Mouse (Mus musculus): ENCODE results near the gene Il17rd. TPM values are rescaled to one million over a fixed set of nuclear protein-coding genes. Genes with fewer than 3 reads are reported as not detected.

The Il17rd gene
- polyA plus RNA-seq, 1 experiment from 2014 or later = 15.5 TPM

GRCm38 (mm10) chr14:27044967-27045361 is 6.2 kb downstream of the Il17rd start:
- H3K27ac ChIP-seq = peak overlapping the region; percentile 87
- H3K36me3 ChIP-seq = no peaks in the 10 kb centered on the region
- H3K27me3 ChIP-seq = no peaks in the 10 kb centered on the region
- peak overlapping the region; percentile 15 for H3K4me3 ChIP-seq (replicated peaks)
- no peaks in the 10 kb centered on the region for H3K9me3 ChIP-seq
- no peak for ATAC-seq (ENCODE audit: insufficient number of reproducible peaks, insufficient read depth, low FRiP score, low TSS enrichment, low read depth)
- H3K4me1 ChIP-seq (replicated peaks) = peaks cover 93% of the 10 kb centered on the region
- H3K4me2 ChIP-seq = peak overlapping the region; percentile 74
- WGBS = 4% methylated on average over 2 of the region's 2 CpGs
- H3K9ac ChIP-seq (replicated peaks) = no peak overlapping the region

DNA sequence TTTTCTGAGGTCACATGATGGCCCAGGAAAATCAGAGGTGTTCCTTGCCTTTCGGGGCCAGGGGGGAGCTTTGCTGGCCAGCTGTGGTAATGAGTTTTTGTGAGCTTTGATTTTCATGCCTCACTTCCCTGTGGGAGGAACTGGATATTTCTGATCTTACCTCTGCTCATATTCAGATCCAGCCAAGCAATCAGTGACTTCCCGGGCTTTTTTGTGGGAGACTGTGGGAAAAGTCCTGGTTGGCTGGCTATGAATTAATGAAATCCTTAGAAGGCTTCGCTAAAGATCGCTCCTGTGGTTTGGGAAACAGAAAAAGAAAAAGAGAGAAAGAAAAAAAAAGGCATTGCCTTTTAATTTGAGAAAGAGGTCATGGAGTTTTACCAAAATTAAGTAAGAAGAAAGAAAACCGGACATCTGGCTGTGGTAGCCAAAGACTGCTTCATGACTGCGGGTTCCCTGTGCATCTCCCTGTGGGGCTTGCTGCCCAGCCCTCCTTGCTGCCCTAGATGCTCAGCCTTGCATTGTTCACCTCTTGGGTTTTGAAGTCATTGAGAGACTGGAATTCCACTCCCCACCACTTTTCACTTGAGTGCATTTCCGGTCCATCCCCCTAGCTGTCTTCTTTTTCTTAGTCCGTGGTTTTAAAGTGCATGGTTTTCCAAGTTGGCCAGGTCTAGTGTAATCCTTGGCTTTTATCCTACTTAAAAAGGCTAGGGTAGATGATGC is 9.7 kb downstream of the Il17rd start:
- ATAC-seq (ENCODE audit: insufficient number of reproducible peaks, insufficient read depth, low FRiP score, low TSS enrichment, low read depth) = no peak

DNA sequence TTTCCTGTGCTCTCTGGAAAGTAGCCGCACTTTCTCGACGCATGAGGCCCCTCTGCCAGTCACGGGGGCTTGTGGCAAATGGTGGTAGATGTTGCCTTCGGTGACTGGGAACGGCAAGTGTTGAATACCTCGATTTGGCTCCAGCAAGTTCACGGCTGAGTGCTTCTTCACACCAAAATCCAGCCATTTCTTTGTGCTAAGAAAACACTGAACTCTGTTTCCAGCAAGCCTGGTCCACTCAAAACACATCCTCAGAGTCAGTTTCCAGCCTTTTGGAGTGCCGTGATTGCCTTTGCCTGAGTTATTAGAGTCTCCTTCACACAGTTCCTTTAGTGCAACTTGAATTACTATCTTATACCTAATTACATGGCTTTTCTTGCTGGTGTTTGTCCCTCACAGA is 11.3 kb downstream of the Il17rd start:
- no peak overlapping the region for H3K9ac ChIP-seq (replicated peaks)
- peaks cover 83% of the 10 kb centered on the region for H3K4me1 ChIP-seq (replicated peaks)
- H3K27ac ChIP-seq = peak overlapping the region; percentile 93
- peak overlapping the region; percentile 42 for H3K4me2 ChIP-seq
- 0 out of 2 replicates have a peak, but pooled peaks cover 4% of the 10 kb centered on the region for H3K36me3 ChIP-seq
- no peak for ATAC-seq (ENCODE audit: insufficient number of reproducible peaks, insufficient read depth, low FRiP score, low TSS enrichment, low read depth)
- H3K27me3 ChIP-seq = no peaks in the 10 kb centered on the region
- H3K4me3 ChIP-seq (replicated peaks) = no peak overlapping the region
- 20% methylated on average over 9 of the region's 9 CpGs for WGBS
- no peaks in the 10 kb centered on the region for H3K9me3 ChIP-seq

More for the DNA sequence above, 9.7 kb downstream of the Il17rd start:
- Histone ChIP-seq H3K4me3 (replicated peaks) (no peak overlapping the region), H3K9me3 (no peaks in the 10 kb centered on the region), H3K27ac (peak overlapping the region; percentile 82), H3K4me2 (peak overlapping the region; percentile 1; the same call in 1 of the 2 replicates), H3K9ac (replicated peaks) (no peak overlapping the region), H3K36me3 (no peaks in the 10 kb centered on the region), H3K4me1 (replicated peaks) (peaks cover 96% of the 10 kb centered on the region), H3K27me3 (no peaks in the 10 kb centered on the region)
- 41% methylated on average over 8 of the region's 8 CpGs for WGBS

- 0 out of 2 replicates have a peak, but pooled peaks have one; percentile 29 for ATAC-seq (ENCODE audit: insufficient number of reproducible peaks, insufficient read depth, low FRiP score, low TSS enrichment, low read depth)
- 23% methylated on average over 18 of the region's 18 CpGs for WGBS
- no peak overlapping the region for H3K4me3 ChIP-seq (replicated peaks)
- peaks cover 79% of the 10 kb centered on the region for H3K4me1 ChIP-seq (replicated peaks)
- no peaks in the 10 kb centered on the region for H3K9me3 ChIP-seq
- H3K27ac ChIP-seq = peak overlapping the region; percentile 93
- peaks cover 4% of the 10 kb centered on the region; the same call in 1 of the 2 replicates for H3K36me3 ChIP-seq
- peak overlapping the region; percentile 42 for H3K4me2 ChIP-seq
- H3K9ac ChIP-seq (replicated peaks) = peak overlapping the region; percentile 8; the same call in 1 of the 2 replicates
- H3K27me3 ChIP-seq = no peaks in the 10 kb centered on the region
Measured at GRCm38 (mm10) chr14:27050560-27051510, 12.1 kb downstream of the Il17rd start.

GRCm38 (mm10) chr14:27051511-27051895 is 12.8 kb downstream of the Il17rd start:
- no peak overlapping the region for H3K9ac ChIP-seq (replicated peaks)
- WGBS = 22% methylated on average over 5 of the region's 5 CpGs
- ATAC-seq (ENCODE audit: insufficient number of reproducible peaks, insufficient read depth, low FRiP score, low TSS enrichment, low read depth) = peak; percentile 16; the same call in 1 of the 2 replicates
- no peaks in the 10 kb centered on the region for H3K9me3 ChIP-seq
- H3K4me1 ChIP-seq (replicated peaks) = peaks cover 77% of the 10 kb centered on the region
- H3K27me3 ChIP-seq = no peaks in the 10 kb centered on the region
- H3K4me3 ChIP-seq (replicated peaks) = no peak overlapping the region
- peaks cover 4% of the 10 kb centered on the region; the same call in 1 of the 2 replicates for H3K36me3 ChIP-seq
- peak overlapping the region; percentile 93 for H3K27ac ChIP-seq
- peak overlapping the region; percentile 42; the same call in 1 of the 2 replicates for H3K4me2 ChIP-seq

- peaks cover 4% of the 10 kb centered on the region; the same call in 1 of the 2 replicates for H3K36me3 ChIP-seq
- H3K27me3 ChIP-seq = no peaks in the 10 kb centered on the region
- ATAC-seq (ENCODE audit: insufficient number of reproducible peaks, insufficient read depth, low FRiP score, low TSS enrichment, low read depth) = no peak
- peaks cover 60% of the 10 kb centered on the region for H3K4me1 ChIP-seq (replicated peaks)
- no peak overlapping the region for H3K9ac ChIP-seq (replicated peaks)
- no peak overlapping the region for H3K4me3 ChIP-seq (replicated peaks)
- no peaks in the 10 kb centered on the region for H3K9me3 ChIP-seq
- peak overlapping the region; percentile 37 for H3K4me2 ChIP-seq
- H3K27ac ChIP-seq = peak overlapping the region; percentile 89
- 7% methylated on average over 13 of the region's 13 CpGs for WGBS
Measured at GRCm38 (mm10) chr14:27058535-27059223, 19.9 kb downstream of the Il17rd start.

- ATAC-seq (ENCODE audit: insufficient number of reproducible peaks, insufficient read depth, low FRiP score, low TSS enrichment, low read depth) = no peak
- Histone ChIP-seq H3K36me3 (peaks cover 4% of the 10 kb centered on the region; the same call in 1 of the 2 replicates), H3K4me3 (replicated peaks) (no peak overlapping the region), H3K4me1 (replicated peaks) (peaks cover 62% of the 10 kb centered on the region), H3K9me3 (no peaks in the 10 kb centered on the region), H3K27ac (peak overlapping the region; percentile 89), H3K9ac (replicated peaks) (no peak overlapping the region), H3K27me3 (no peaks in the 10 kb centered on the region), H3K4me2 (peak overlapping the region; percentile 37)
- WGBS = 11% methylated on average over 8 of the region's 8 CpGs
Measured at GRCm38 (mm10) chr14:27059224-27059558, 20.4 kb downstream of the Il17rd start.

DNA sequence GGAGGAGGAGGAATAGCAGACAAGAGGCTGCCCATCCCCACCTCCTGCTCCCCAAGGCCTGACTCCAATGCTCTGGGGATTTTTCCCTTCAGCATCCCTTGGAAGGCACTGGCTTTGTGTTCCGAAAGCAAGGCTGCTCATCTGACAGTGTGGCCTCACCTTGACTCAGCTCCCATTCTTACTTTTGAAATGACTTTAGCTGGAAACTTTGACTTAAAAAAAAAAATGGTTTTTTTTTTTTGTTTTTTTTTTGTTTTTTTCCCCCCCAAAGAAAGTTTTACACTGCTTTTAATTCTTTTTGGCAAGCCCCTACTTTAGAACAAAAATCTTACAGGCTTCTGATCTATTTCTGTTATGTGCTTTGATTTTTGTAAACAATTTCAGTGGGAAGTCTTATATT is 24.6 kb downstream of the Il17rd start:
- ATAC-seq (ENCODE audit: insufficient number of reproducible peaks, insufficient read depth, low FRiP score, low TSS enrichment, low read depth) = no peak
- no peak overlapping the region for H3K27ac ChIP-seq
- 65% methylated on average over 1 of the region's 1 CpGs for WGBS

DNA sequence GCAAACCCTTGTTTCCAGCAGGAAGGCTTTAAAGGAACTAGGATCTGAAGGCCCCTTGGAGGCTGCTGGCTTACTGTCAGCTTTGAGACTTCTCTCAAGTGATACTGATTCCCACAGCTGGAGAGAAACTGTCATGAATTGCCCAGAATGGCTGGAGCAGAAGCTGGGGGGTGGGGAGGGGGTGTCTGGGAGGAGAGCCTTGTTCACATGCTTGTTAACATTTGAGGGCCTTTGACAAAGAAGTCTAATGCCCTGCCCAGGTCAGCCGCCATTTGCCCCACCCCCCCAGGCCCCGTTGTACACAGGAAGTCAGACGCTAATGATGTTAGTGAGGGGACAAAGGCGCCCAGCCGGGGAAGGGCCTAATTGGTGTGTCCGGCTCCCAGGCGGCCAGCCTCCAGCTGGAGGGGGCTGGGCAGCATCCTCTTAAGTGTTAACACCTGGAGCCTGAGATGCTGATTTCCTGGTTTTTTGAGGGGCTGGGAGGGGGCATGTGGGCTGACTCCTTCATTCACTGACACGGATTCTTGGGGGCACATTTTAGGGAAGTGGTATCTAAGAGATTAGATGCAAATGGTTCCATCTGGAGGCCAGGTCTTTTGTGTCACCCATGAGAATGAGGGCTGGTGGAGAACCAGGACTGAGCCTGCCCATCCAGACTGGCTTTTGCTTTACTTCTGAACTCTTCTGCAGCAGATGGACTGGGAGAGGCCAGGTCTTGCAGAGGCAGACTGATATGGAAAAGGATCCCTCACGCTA is 27.6 kb downstream of the Il17rd start:
- 2% methylated on average over 9 of the region's 9 CpGs for WGBS
- Histone ChIP-seq H3K36me3 (no peaks in the 10 kb centered on the region), H3K4me2 (peak overlapping the region; percentile 47), H3K4me3 (replicated peaks) (no peak overlapping the region), H3K27ac (peak overlapping the region; percentile 95), H3K27me3 (no peaks in the 10 kb centered on the region), H3K9me3 (no peaks in the 10 kb centered on the region), H3K4me1 (replicated peaks) (peaks cover 74% of the 10 kb centered on the region), H3K9ac (replicated peaks) (no peak overlapping the region; the same call in 1 of the 2 replicates)
- peak; percentile 29; the same call in 1 of the 2 replicates for ATAC-seq (ENCODE audit: insufficient number of reproducible peaks, insufficient read depth, low FRiP score, low TSS enrichment, low read depth)

More for the DNA sequence above, 24.6 kb downstream of the Il17rd start:
- no peaks in the 10 kb centered on the region for H3K9me3 ChIP-seq
- H3K4me3 ChIP-seq (replicated peaks) = no peak overlapping the region
- H3K4me2 ChIP-seq = no peak overlapping the region
- no peaks in the 10 kb centered on the region for H3K27me3 ChIP-seq
- peaks cover 65% of the 10 kb centered on the region for H3K4me1 ChIP-seq (replicated peaks)
- no peak overlapping the region for H3K9ac ChIP-seq (replicated peaks)
- H3K36me3 ChIP-seq = no peaks in the 10 kb centered on the region

- ATAC-seq (ENCODE audit: insufficient number of reproducible peaks, insufficient read depth, low FRiP score, low TSS enrichment, low read depth) = peak; percentile 60
- Histone ChIP-seq H3K4me3 (replicated peaks) (no peak overlapping the region), H3K4me2 (peak overlapping the region; percentile 47), H3K27ac (peak overlapping the region; percentile 95), H3K27me3 (no peaks in the 10 kb centered on the region), H3K36me3 (no peaks in the 10 kb centered on the region), H3K9ac (replicated peaks) (0 out of 2 replicates have a peak overlapping the region, but pooled peaks have one; percentile 1), H3K9me3 (no peaks in the 10 kb centered on the region), H3K4me1 (replicated peaks) (peaks cover 83% of the 10 kb centered on the region)
- WGBS = 5% methylated on average over 6 of the region's 6 CpGs
Measured at GRCm38 (mm10) chr14:27067866-27068271, 29.1 kb downstream of the Il17rd start.

All from limb, embryonic 12.5 days (tissue).